Mouse (Mus musculus): ENCODE results near the gene Clmn.

GRCm38 (mm10) chr12:104881518-104882060 is 16.7 kb upstream of the Clmn start:
- TF ChIP-seq GATA1 (IDR thresholded peaks at IDR 0.05; ENCODE audit: low read length) (no peak), TAL1 (IDR thresholded peaks at IDR 0.05; ENCODE audit: low read length) (no peak)
